Mouse (Mus musculus): ENCODE results near the gene Hoxb6.

The Hoxb6 gene

GRCm38 (mm10) chr11:96316696-96317607 lies 24.7 kb downstream of the Hoxb6 start:
- DNase-seq (ENCODE audit: low spot score), result no peak

GRCm38 (mm10) chr11:96317608-96318367 lies 25.5 kb downstream of the Hoxb6 start, which contains the start of gene Hoxb4:
Gene Hoxb4 (plus strand): TSS chr11:96318267.
- DNase-seq (ENCODE audit: low spot score), result no peak

- peak; percentile 84 for DNase-seq (ENCODE audit: low spot score)
These were observed 26.2 kb downstream of the Hoxb6 start for GRCm38 (mm10) chr11:96318368-96319070.

GRCm38 (mm10) chr11:96319071-96319902 lies 27.0 kb downstream of the Hoxb6 start:
- DNase-seq (ENCODE audit: low spot score), result peak; percentile 74

- DNase-seq (ENCODE audit: low spot score), result no peak
These were observed 27.6 kb downstream of the Hoxb6 start for GRCm38 (mm10) chr11:96319910-96320309.

GRCm38 (mm10) chr11:96320688-96321087 lies 28.4 kb downstream of the Hoxb6 start:
- no peak for DNase-seq (ENCODE audit: low spot score)

- no peak for DNase-seq (ENCODE audit: low spot score)
These were observed 29.6 kb downstream of the Hoxb6 start for GRCm38 (mm10) chr11:96321846-96322245.

- no peak for DNase-seq (ENCODE audit: low spot score)
These were observed 30.5 kb downstream of the Hoxb6 start for GRCm38 (mm10) chr11:96322738-96323137.

GRCm38 (mm10) chr11:96323154-96323553 lies 30.9 kb downstream of the Hoxb6 start, which contains the start of gene Hoxb3:
Gene Hoxb3 (plus strand): TSS chr11:96323326.
- no peak for DNase-seq (ENCODE audit: low spot score)

GRCm38 (mm10) chr11:96324125-96324524 lies 31.8 kb downstream of the Hoxb6 start:
- no peak for DNase-seq (ENCODE audit: low spot score)

GRCm38 (mm10) chr11:96324965-96325364 lies 32.7 kb downstream of the Hoxb6 start:
- no peak for DNase-seq (ENCODE audit: low spot score)

- no peak for DNase-seq (ENCODE audit: low spot score)
These were observed 33.5 kb downstream of the Hoxb6 start for GRCm38 (mm10) chr11:96325747-96326212.

- DNase-seq (ENCODE audit: low spot score), result no peak
These were observed 34.4 kb downstream of the Hoxb6 start for GRCm38 (mm10) chr11:96326705-96327104.

- DNase-seq (ENCODE audit: low spot score), result no peak
These were observed 34.8 kb downstream of the Hoxb6 start for GRCm38 (mm10) chr11:96327122-96327521.

GRCm38 (mm10) chr11:96327750-96328149 lies 35.5 kb downstream of the Hoxb6 start:
- DNase-seq (ENCODE audit: low spot score), result no peak

- no peak for DNase-seq (ENCODE audit: low spot score)
These were observed 36.3 kb downstream of the Hoxb6 start for GRCm38 (mm10) chr11:96328605-96329004.

- no peak for DNase-seq (ENCODE audit: low spot score)
These were observed 39.8 kb downstream of the Hoxb6 start for GRCm38 (mm10) chr11:96332105-96332504.

GRCm38 (mm10) chr11:96332618-96333032 lies 40.3 kb downstream of the Hoxb6 start:
- no peak for DNase-seq (ENCODE audit: low spot score)

GRCm38 (mm10) chr11:96333241-96334001 lies 41.1 kb downstream of the Hoxb6 start:
- DNase-seq (ENCODE audit: low spot score), result no peak

GRCm38 (mm10) chr11:96334002-96334364 lies 41.7 kb downstream of the Hoxb6 start:
- DNase-seq (ENCODE audit: low spot score), result no peak

Measured in yolk sac, embryonic 10.5 days (tissue).